In genomic region chr10:80578131-80578750, GRCm38 (mm10) we compare ENCODE assay signal across 8 mouse cellular contexts. TPM values are rescaled to one million over a fixed set of nuclear protein-coding genes. Genes with fewer than 3 reads are reported as not detected.
DNase-seq lines count a peak whose midpoint lies in the region; ATAC-seq lines count a peak whose summit lies in the region.

No protein-coding gene starts in this region.

- H3K4me2 ChIP-seq in liver, embryonic 13.5 days, result peak overlapping the region; percentile 100
- H3K4me2 ChIP-seq in stomach, embryonic 15.5 days, result peak overlapping the region; percentile 89

- peak overlapping the region; percentile 91 for H3K4me3 ChIP-seq in embryonic facial prominence, embryonic 10.5 days
- H3K4me3 ChIP-seq in liver, embryonic 13.5 days (replicated peaks), result peak overlapping the region; percentile 96
- peak overlapping the region; percentile 86 for H3K4me3 ChIP-seq in stomach, embryonic 15.5 days (replicated peaks)

- H3K9ac ChIP-seq in liver, embryonic 13.5 days, result peak overlapping the region; percentile 75
- H3K9ac ChIP-seq in stomach, embryonic 15.5 days, result peak overlapping the region; percentile 47

- 1% methylated on average over 29 of the region's 29 CpGs for WGBS in embryonic facial prominence, embryonic 10.5 days
- WGBS in liver, embryonic 13.5 days (ENCODE audit: insufficient replicate concordance), result under 1% methylated on average over 29 of the region's 29 CpGs
- 1% methylated on average over 29 of the region's 29 CpGs for WGBS in stomach, embryonic 15.5 days

- peak overlapping the region; percentile 86 for H3K27ac ChIP-seq in embryonic facial prominence, embryonic 10.5 days (replicated peaks)
- H3K27ac ChIP-seq in liver, embryonic 13.5 days, result peak overlapping the region; percentile 99
- H3K27ac ChIP-seq in stomach, embryonic 15.5 days, result peak overlapping the region; percentile 95

- ATAC-seq in liver, embryonic 13.5 days (ENCODE audit: low read depth), result peak; percentile 52
- peak; percentile 54 for ATAC-seq in stomach, embryonic 15.5 days (ENCODE audit: insufficient read depth, low FRiP score, low read depth)

- peak; percentile 91 to 92 for DNase-seq in B cell, adult 2 months
- DNase-seq in adrenal gland, postnatal 14 days, result peak; percentile 93
- peak; percentile 90 for DNase-seq in embryonic facial prominence, embryonic 10.5 days (ENCODE audit: low spot score)
- peak; percentile 87 to 88 for DNase-seq in heart, adult 18-20 months
- DNase-seq in kidney, adult 11 months, result peak; percentile 83
- peak; percentile 84 for DNase-seq in liver, embryonic 13.5 days
- DNase-seq in naive thymus-derived CD4-positive, alpha-beta T cell, adult 2 months (ENCODE audit: low read depth), result peak; percentile 95

- H3K36me3 ChIP-seq in embryonic facial prominence, embryonic 10.5 days (replicated peaks), result peaks cover 19% of the 10 kb centered on the region
- H3K36me3 ChIP-seq in liver, embryonic 13.5 days, result peaks cover 24% of the 10 kb centered on the region
- 0 out of 2 replicates have a peak, but pooled peaks cover 2% of the 10 kb centered on the region for H3K36me3 ChIP-seq in stomach, embryonic 15.5 days

- H3K9me3 ChIP-seq in embryonic facial prominence, embryonic 10.5 days, result no peaks in the 10 kb centered on the region
- no peaks in the 10 kb centered on the region for H3K9me3 ChIP-seq in liver, embryonic 13.5 days (replicated peaks)
- H3K9me3 ChIP-seq in stomach, embryonic 15.5 days, result no peaks in the 10 kb centered on the region

- H3K27me3 ChIP-seq in embryonic facial prominence, embryonic 10.5 days (replicated peaks; ENCODE audit: low read depth, poor library complexity, severe bottlenecking), result no peaks in the 10 kb centered on the region
- no peaks in the 10 kb centered on the region for H3K27me3 ChIP-seq in liver, embryonic 13.5 days
- no peaks in the 10 kb centered on the region for H3K27me3 ChIP-seq in stomach, embryonic 15.5 days (replicated peaks)

- H3K4me1 ChIP-seq in embryonic facial prominence, embryonic 10.5 days, result peaks cover 64% of the 10 kb centered on the region
- H3K4me1 ChIP-seq in liver, embryonic 13.5 days (replicated peaks), result peaks cover 63% of the 10 kb centered on the region
- H3K4me1 ChIP-seq in stomach, embryonic 15.5 days, result peaks cover 35% of the 10 kb centered on the region

RNA-seq across cellular contexts. Expression of gene Klf16, which starts 1.1 kb away (rescaled TPM):
- total RNA-seq in adrenal gland, postnatal 14 days (2021), result 10.1 and 11.6 TPM in 2 replicates
- polyA plus RNA-seq in embryonic facial prominence, embryonic 10.5 days (2016; fragmentation: Nextera tagmentation; extraction: Ambion mirVana), result 8.5 TPM in 2 replicates
- total RNA-seq in heart, adult 18-20 months (2021), result 1 to 10 TPM; 5.2 to 5.5 TPM
- 13.4 and 14.1 TPM in 2 replicates for polyA plus RNA-seq in liver, embryonic 13.5 days (2015; fragmentation: Nextera tagmentation; extraction: Ambion mirVana)
- 9.3 and 10.3 TPM in 2 replicates for polyA plus RNA-seq in stomach, embryonic 15.5 days (2015; fragmentation: Nextera tagmentation; extraction: Ambion mirVana)

RNA-seq across cellular contexts. Expression of gene Abhd17a, which starts 11.9 kb away (rescaled TPM):
- 97.7 and 98.7 TPM in 2 replicates for total RNA-seq in adrenal gland, postnatal 14 days (2021)
- 79.8 and 84.9 TPM in 2 replicates for polyA plus RNA-seq in embryonic facial prominence, embryonic 10.5 days (2016; fragmentation: Nextera tagmentation; extraction: Ambion mirVana)
- 10 to 100 TPM; 40.6 to 44.8 TPM for total RNA-seq in heart, adult 18-20 months (2021)
- polyA plus RNA-seq in liver, embryonic 13.5 days (2015; fragmentation: Nextera tagmentation; extraction: Ambion mirVana), result 45.1 and 51.7 TPM in 2 replicates
- 102 and 103 TPM in 2 replicates for polyA plus RNA-seq in stomach, embryonic 15.5 days (2015; fragmentation: Nextera tagmentation; extraction: Ambion mirVana)

RNA-seq across cellular contexts. Expression of gene Rexo1, which starts 16.9 kb away (rescaled TPM):
- total RNA-seq in adrenal gland, postnatal 14 days (2021), result 40.9 and 46.4 TPM in 2 replicates
- polyA plus RNA-seq in embryonic facial prominence, embryonic 10.5 days (2016; fragmentation: Nextera tagmentation; extraction: Ambion mirVana), result 34.7 and 35.0 TPM in 2 replicates
- 10 to 100 TPM; 11.2 to 11.6 TPM for total RNA-seq in heart, adult 18-20 months (2021)
- polyA plus RNA-seq in liver, embryonic 13.5 days (2015; fragmentation: Nextera tagmentation; extraction: Ambion mirVana), result 13.4 and 13.8 TPM in 2 replicates
- polyA plus RNA-seq in stomach, embryonic 15.5 days (2015; fragmentation: Nextera tagmentation; extraction: Ambion mirVana), result 23.2 and 23.3 TPM in 2 replicates

RNA-seq across cellular contexts. Expression of gene Scamp4, which starts 24.4 kb away (rescaled TPM):
- 44.2 and 50.5 TPM in 2 replicates for total RNA-seq in adrenal gland, postnatal 14 days (2021)
- 84.8 and 88.2 TPM in 2 replicates for polyA plus RNA-seq in embryonic facial prominence, embryonic 10.5 days (2016; fragmentation: Nextera tagmentation; extraction: Ambion mirVana)
- total RNA-seq in heart, adult 18-20 months (2021), result 10 to 100 TPM; 20.1 to 22.2 TPM
- polyA plus RNA-seq in liver, embryonic 13.5 days (2015; fragmentation: Nextera tagmentation; extraction: Ambion mirVana), result 52.0 and 54.6 TPM in 2 replicates
- polyA plus RNA-seq in stomach, embryonic 15.5 days (2015; fragmentation: Nextera tagmentation; extraction: Ambion mirVana), result 86.1 and 93.0 TPM in 2 replicates

RNA-seq across cellular contexts. Expression of gene Adat3, which starts 24.4 kb away (rescaled TPM):
- 3.1 and 4.9 TPM in 2 replicates for total RNA-seq in adrenal gland, postnatal 14 days (2021)
- polyA plus RNA-seq in embryonic facial prominence, embryonic 10.5 days (2016; fragmentation: Nextera tagmentation; extraction: Ambion mirVana), result 10.9 and 14.1 TPM in 2 replicates
- total RNA-seq in heart, adult 18-20 months (2021), result 1 to 10 TPM; 1.1 to 1.5 TPM
- 5.7 and 6.3 TPM in 2 replicates for polyA plus RNA-seq in liver, embryonic 13.5 days (2015; fragmentation: Nextera tagmentation; extraction: Ambion mirVana)
- 6.1 and 6.4 TPM in 2 replicates for polyA plus RNA-seq in stomach, embryonic 15.5 days (2015; fragmentation: Nextera tagmentation; extraction: Ambion mirVana)

Comparison
In these comparisons a context has a peak if more than half of its experiments do, and no peak if none do; other contexts are left out.
1. Peak in every context shown above with its lines: DNase-seq, ATAC-seq, H3K4me3 ChIP-seq and H3K27ac ChIP-seq.